Mouse (Mus musculus): ENCODE measurements around the gene Ccdc84.
"Not testable (repeated sequence)": the region's sequence is repeated elsewhere in the genome, so short reads cannot be mapped to it uniquely, and the experiment has no call there.

Gene Ccdc84

GRCm38 (mm10) chr9:44418519-44419385 is at the start of gene Ccdc84:
Gene Ccdc84, minus strand, starts transcription at chr9:44418569.
- DNase-seq, result no peak

GRCm38 (mm10) chr9:44461950-44462349 is 43.6 kb upstream of the Ccdc84 start:
- no peak for DNase-seq

GRCm38 (mm10) chr9:44457035-44457742 is 38.8 kb upstream of the Ccdc84 start:
- DNase-seq, result no peak

- no peak for DNase-seq
Observed at GRCm38 (mm10) chr9:44454891-44455220, 36.5 kb upstream of the Ccdc84 start, which contains the start of gene Upk2. Gene Upk2, minus strand, starts transcription at chr9:44454976.

GRCm38 (mm10) chr9:44454132-44454890 is 35.9 kb upstream of the Ccdc84 start:
- DNase-seq, result peak; percentile 74

GRCm38 (mm10) chr9:44450387-44450786 is 32.0 kb upstream of the Ccdc84 start:
- DNase-seq, result peak; percentile 29

- not testable (repeated sequence) for DNase-seq
Observed at GRCm38 (mm10) chr9:44444402-44445025, 26.1 kb upstream of the Ccdc84 start.

GRCm38 (mm10) chr9:44440961-44441360 is 22.6 kb upstream of the Ccdc84 start, which contains the start of gene Foxr1:
Gene Foxr1, minus strand, starts transcription at chr9:44441136.
- DNase-seq, result no peak

- no peak for DNase-seq
Observed at GRCm38 (mm10) chr9:44435747-44436146, 17.4 kb upstream of the Ccdc84 start.

GRCm38 (mm10) chr9:44432577-44433185 is 14.3 kb upstream of the Ccdc84 start:
- no peak for DNase-seq

GRCm38 (mm10) chr9:44423576-44423975 is 5.2 kb upstream of the Ccdc84 start:
- no peak for DNase-seq

- no peak for DNase-seq
Observed at GRCm38 (mm10) chr9:44420280-44420898, 2.0 kb upstream of the Ccdc84 start.

- DNase-seq, result not testable (repeated sequence)
Observed at GRCm38 (mm10) chr9:44419730-44420129, 1.4 kb upstream of the Ccdc84 start.

GRCm38 (mm10) chr9:44417892-44418363 is 441 bp downstream of the Ccdc84 start:
- peak; percentile 95 for DNase-seq

GRCm38 (mm10) chr9:44417156-44417891 is 1.0 kb downstream of the Ccdc84 start:
- DNase-seq, result no peak

GRCm38 (mm10) chr9:44412781-44413180 is 5.6 kb downstream of the Ccdc84 start:
- DNase-seq, result no peak

GRCm38 (mm10) chr9:44412306-44412705 is 6.1 kb downstream of the Ccdc84 start:
- DNase-seq, result no peak

GRCm38 (mm10) chr9:44411601-44412130 is 6.7 kb downstream of the Ccdc84 start:
- no peak for DNase-seq

GRCm38 (mm10) chr9:44410647-44411336 is 7.6 kb downstream of the Ccdc84 start:
- no peak for DNase-seq

GRCm38 (mm10) chr9:44408693-44409092 is 9.7 kb downstream of the Ccdc84 start:
- DNase-seq, result not testable (repeated sequence)

Data from liver (tissue).